Mouse (Mus musculus) right cerebral cortex, adult 2 months (tissue): ENCODE measurements at regions not wholly inside any gene's neighbourhood (a gene's known extent, or its start where the extent isn't known, plus 50 kb on each side); places are given as distances from the start of the nearest gene placed in this dataset.
A peak's percentile ranks its signal among the peaks of the same experiment; 100 is the strongest.

ENCODE experiments used
- DNase-seq, 2 experiments: peaks; one replicate each; pipeline ENCODE4 v3.0.0; 2021 to 2022; ENCODE audit warnings: low spot score in 2 of 2

DNA sequence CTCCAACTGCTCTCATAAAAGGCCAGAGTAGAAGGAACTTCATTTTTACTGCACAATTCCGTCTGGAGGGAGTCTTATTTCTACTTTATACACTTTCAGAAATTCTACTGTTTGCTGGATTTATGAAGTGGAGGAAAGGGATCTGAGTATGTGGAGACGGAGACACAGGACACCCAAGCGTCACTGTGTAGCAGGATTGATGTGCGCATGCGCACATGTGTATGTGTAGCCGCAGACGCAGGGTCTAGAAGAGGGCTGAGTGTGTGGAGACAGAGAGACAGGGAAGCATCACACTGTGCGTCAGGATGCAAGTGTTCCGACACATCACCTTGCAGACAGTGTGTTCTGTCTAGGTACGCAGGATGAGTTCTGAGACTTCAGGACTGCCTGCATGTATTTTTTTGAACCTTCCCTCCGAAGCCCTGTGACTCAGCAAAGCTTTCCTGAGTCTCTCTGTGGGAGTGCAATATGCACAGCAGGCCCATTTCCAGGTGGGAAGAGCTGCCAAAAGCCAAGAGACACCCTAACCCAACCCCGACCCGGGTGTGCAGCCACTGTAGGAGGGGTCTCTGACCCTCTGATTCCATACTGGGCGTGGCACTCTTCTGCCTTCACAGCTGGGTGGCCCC lies 67.1 kb upstream of the Fam19a5 start:
- DNase-seq: peak; percentile 22 to 39

DNA sequence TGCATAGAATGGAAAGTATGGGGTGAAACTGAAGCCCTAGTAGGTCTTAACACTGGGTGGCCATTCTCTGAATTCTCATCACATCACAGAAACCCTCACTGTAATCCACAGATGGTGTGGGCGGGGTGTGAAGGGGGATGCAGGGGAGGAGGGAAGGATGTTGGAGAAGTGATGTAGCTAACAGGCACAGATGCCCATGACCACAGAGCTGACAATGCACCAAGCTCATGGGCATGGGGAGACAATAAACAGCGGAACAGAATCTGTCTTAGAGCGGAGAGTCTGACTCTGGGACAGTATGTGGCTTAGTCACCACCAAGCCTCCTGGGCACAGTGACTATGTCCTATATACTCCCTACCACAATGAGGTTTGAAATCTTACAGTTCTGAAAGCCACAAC lies 63.3 kb upstream of the Fam19a5 start:
- peak in 1 of 2 experiments; percentile 21 for DNase-seq
